ENCODE assay signal across 16 mouse cellular contexts in genomic region chr7:30328379-30328778, GRCm38 (mm10). TPM values are rescaled to one million over a fixed set of nuclear protein-coding genes. Genes with fewer than 3 reads are reported as not detected.
"Had no signal": no experiment of that assay in that cellular context is flagged by ENCODE, and none has a peak within 500 bp of the region (broad histone marks: within the 10 kb centered on the region; RNA-seq: fewer than 3 reads in every experiment).

No protein-coding gene starts in this region.

- H3K36me3 ChIP-seq: liver, embryonic 15.5 days; midbrain, embryonic 13.5 days; midbrain, embryonic 15.5 days; neural tube, embryonic 12.5 days; stomach, embryonic 15.5 days had no signal

- H3K27ac ChIP-seq: liver, embryonic 15.5 days; macrophage; midbrain, embryonic 13.5 days; midbrain, embryonic 15.5 days; neural tube, embryonic 12.5 days; stomach, embryonic 15.5 days; stomach, postnatal 0 days had no signal

- DNase-seq: liver, postnatal 0 days; lung, adult 2 months; lung, postnatal 10 days; thymus, adult 2 months; thymus, postnatal 25 days; thymus, postnatal 4 days had no signal

- ATAC-seq: liver, postnatal 0 days; midbrain, embryonic 13.5 days; midbrain, embryonic 15.5 days had no signal

- H3K27me3 ChIP-seq: stomach, embryonic 15.5 days had no signal

- H3K9ac ChIP-seq: liver, embryonic 15.5 days; liver, postnatal 0 days; midbrain, embryonic 13.5 days; midbrain, embryonic 15.5 days; neural tube, embryonic 12.5 days; stomach, embryonic 15.5 days had no signal

- H3K4me3 ChIP-seq: liver, embryonic 15.5 days; megakaryocyte, embryonic 14.5 days; midbrain, embryonic 13.5 days; midbrain, embryonic 15.5 days; neural tube, embryonic 12.5 days; stomach, embryonic 15.5 days had no signal

- H3K4me2 ChIP-seq: liver, embryonic 15.5 days; midbrain, embryonic 13.5 days; midbrain, embryonic 15.5 days; neural tube, embryonic 12.5 days; stomach, embryonic 15.5 days had no signal

- H3K9me3 ChIP-seq: liver, embryonic 15.5 days; midbrain, embryonic 13.5 days; midbrain, embryonic 15.5 days; stomach, embryonic 15.5 days had no signal

RNA-seq across cellular contexts. Expression of gene E130208F15Rik, which starts 6.8 kb away (rescaled TPM):
- polyA plus RNA-seq: liver, postnatal 0 days; midbrain, embryonic 13.5 days; midbrain, postnatal 0 days; neural tube, embryonic 12.5 days; neural tube, embryonic 14.5 days; stomach, postnatal 0 days had no signal

RNA-seq across cellular contexts. Expression of gene Lrfn3, which starts 34.2 kb away (rescaled TPM):
- polyA plus RNA-seq: macrophage had no signal
